Comparison of ENCODE assay signal across 26 mouse cellular contexts in the genomic region with DNA sequence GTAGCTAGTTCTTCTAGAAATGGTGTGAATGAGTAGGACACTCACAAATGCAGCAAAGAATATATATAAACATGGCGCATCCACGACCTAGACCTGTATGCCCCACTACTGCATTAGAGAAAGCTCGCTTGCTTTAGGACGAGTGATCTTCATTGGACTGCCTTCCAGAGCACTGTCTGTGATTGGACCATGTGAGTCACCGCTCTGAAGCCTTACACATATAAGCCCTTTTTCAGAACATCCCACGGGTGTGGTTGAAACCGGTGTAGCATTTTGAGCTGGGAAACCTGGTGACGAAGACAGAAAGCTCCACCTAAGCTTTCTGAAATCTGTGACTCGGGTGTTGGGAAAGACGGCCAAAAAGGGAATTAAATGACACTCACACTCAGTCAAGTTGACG. TPM values are rescaled to one million over a fixed set of nuclear protein-coding genes. Genes with fewer than 3 reads are reported as not detected.
DNase-seq lines count a peak whose midpoint lies in the region; ATAC-seq and TF ChIP-seq lines count a peak whose summit lies in the region.
"Had no signal": no experiment of that assay in that cellular context is flagged by ENCODE, and none has a peak within 500 bp of the region (broad histone marks: within the 10 kb centered on the region; RNA-seq: fewer than 3 reads in every experiment).

No protein-coding gene starts in this region.

- H3K4me2 ChIP-seq in CH12.LX (ENCODE audit: insufficient read depth, low read depth, poor library complexity, severe bottlenecking) = peak overlapping the region; percentile 100
- H3K4me2 ChIP-seq: embryonic facial prominence, embryonic 12.5 days; forebrain, embryonic 12.5 days; forebrain, embryonic 15.5 days; heart, embryonic 12.5 days; heart, embryonic 15.5 days; hindbrain, embryonic 15.5 days had no signal

- H3K27ac ChIP-seq in CH12.LX (ENCODE audit: insufficient read depth, low read depth) = no peak overlapping the region
- H3K27ac ChIP-seq: embryonic facial prominence, embryonic 12.5 days; forebrain, embryonic 12.5 days; forebrain, embryonic 15.5 days; gastrocnemius, adult 2 months; heart, embryonic 15.5 days; hindbrain, embryonic 15.5 days had no signal

- no peak for TF ChIP-seq EP300 in CH12.LX (IDR thresholded peaks at IDR 0.05; ENCODE audit: low read length)

- TF ChIP-seq RAD21 in CH12.LX (IDR thresholded peaks at IDR 0.05; ENCODE audit: low read depth, low read length) = no peak

- no peak for TF ChIP-seq CTCF in CH12.LX (conservative IDR thresholded peaks at IDR 0.05 in 1 of 2, IDR thresholded peaks at IDR 0.05 in 1 of 2; ENCODE audit: low read depth in 2 of 2, low read length in 2 of 2)

- H3K27me3 ChIP-seq in CH12.LX (replicated peaks) = no peaks in the 10 kb centered on the region
- H3K27me3 ChIP-seq: embryonic facial prominence, embryonic 12.5 days; forebrain, embryonic 12.5 days; forebrain, embryonic 15.5 days; heart, embryonic 12.5 days; heart, embryonic 15.5 days; hindbrain, embryonic 15.5 days had no signal

- DNase-seq in frontal cortex, postnatal 14 days (ENCODE audit: low spot score in 2 of 2) = no peak
- DNase-seq in CD4-positive helper T cell, adult 2 months (ENCODE audit: low read depth, low spot score) = peak; percentile 12
- DNase-seq in CH12.LX (ENCODE audit: extremely low read depth) = no peak
- no peak for DNase-seq in cerebellum, adult 11-12 months
- no peak for DNase-seq in layer of hippocampus, postnatal 14 days (ENCODE audit: low spot score in 2 of 2)
- DNase-seq in spleen, adult 18-20 months = no peak
- DNase-seq: adrenal gland, postnatal 10 days; adrenal gland, postnatal 36 days; cerebellum, adult 11 months; cerebellum, adult 8-10 months; cerebellum, postnatal 10 days; gastrocnemius, adult 2 months; gastrocnemius, postnatal 14 days; heart, adult 18-20 months; heart, postnatal 10 days; heart, postnatal 4 days; kidney, adult 18-20 months had no signal

- H3K9me3 ChIP-seq in CH12.LX (replicated peaks; ENCODE audit: low read length) = no peaks in the 10 kb centered on the region
- H3K9me3 ChIP-seq: embryonic facial prominence, embryonic 12.5 days; forebrain, embryonic 12.5 days; forebrain, embryonic 15.5 days; heart, embryonic 12.5 days; heart, embryonic 15.5 days; hindbrain, embryonic 15.5 days had no signal

- dilution Hi-C loops in CH12.LX (cut with MboI; ENCODE audit: extremely low pct_ligation_motif_present, extremely low pct_unique_long_range_greater_than_20kb, low sequenced_read_pairs) = no loop called here

- H3K9ac ChIP-seq in CH12.LX (ENCODE audit: insufficient read depth, low read depth) = peak overlapping the region; percentile 53; the same call in 1 of the 2 replicates
- H3K9ac ChIP-seq: embryonic facial prominence, embryonic 12.5 days; forebrain, embryonic 12.5 days; forebrain, embryonic 15.5 days; heart, embryonic 12.5 days; heart, embryonic 15.5 days; hindbrain, embryonic 15.5 days had no signal

- in situ Hi-C loops in CH12.LX (cut with MboI; ENCODE audit: low pct_ligation_motif_present, low pct_unique_long_range_greater_than_20kb, low sequenced_read_pairs) = no loop called here

- peak; percentile 92 for ATAC-seq in frontal cortex, adult (ENCODE audit: low TSS enrichment)
- peak; percentile 28 for ATAC-seq in inflammation-experienced regulatory T-cells, adult 6 months
- ATAC-seq: forebrain, embryonic 15.5 days had no signal

- H3K4me3 ChIP-seq in CH12.LX (replicated peaks in 1 of 3; ENCODE audit: low read depth in 2 of 3, low read length in 2 of 3, poor library complexity in 1 of 3) = no peak overlapping the region
- H3K4me3 ChIP-seq: embryonic facial prominence, embryonic 12.5 days; erythroblast, embryonic 14.5 days; forebrain, embryonic 12.5 days; forebrain, embryonic 15.5 days; gastrocnemius, adult 2 months; heart, embryonic 12.5 days; heart, embryonic 15.5 days; hindbrain, embryonic 15.5 days had no signal

- no peaks in the 10 kb centered on the region for H3K79me2 ChIP-seq in CH12.LX (replicated peaks; ENCODE audit: control insufficient read depth, extremely low read depth, insufficient read depth, poor library complexity, severe bottlenecking)

- peaks cover 8 to 24% of the 10 kb centered on the region in 2 experiments for H3K4me1 ChIP-seq in CH12.LX (ENCODE audit: control insufficient read depth in 1 of 2, insufficient read depth in 2 of 2)
- H3K4me1 ChIP-seq: forebrain, embryonic 15.5 days; hindbrain, embryonic 15.5 days had no signal

- TF ChIP-seq POLR2A in CH12.LX (IDR thresholded peaks at IDR 0.05; ENCODE audit: low read depth, low read length) = no peak

- H3K36me3 ChIP-seq in CH12.LX (replicated peaks in 1 of 2; ENCODE audit: control insufficient read depth in 1 of 2, insufficient read depth in 1 of 2, low read length in 1 of 2) = no peaks in the 10 kb centered on the region
- H3K36me3 ChIP-seq: embryonic facial prominence, embryonic 12.5 days; forebrain, embryonic 12.5 days; forebrain, embryonic 15.5 days; heart, embryonic 12.5 days; heart, embryonic 15.5 days; hindbrain, embryonic 15.5 days had no signal

TF ChIP-seq in CH12.LX, 34 proteins besides CTCF, POLR2A, EP300 and RAD21:
- TF ChIP-seq JUN (IDR thresholded peaks at IDR 0.05; ENCODE audit: insufficient read depth, low read depth, low read length) (no peak), TBP (conservative IDR thresholded peaks at IDR 0.05; ENCODE audit: low read depth, low read length) (0 out of 2 replicates have a peak, but pooled peaks have one; percentile 39)

RNA-seq across cellular contexts. Expression of gene Perp, which starts 16.0 kb away (rescaled TPM):
- total RNA-seq in CH12.LX (2012; rRNA removed) = 0.38 and 0.51 TPM in 2 replicates
- total RNA-seq in CH12.LX (2014; rRNA removed) = not detected in 2 replicates
- polyA plus RNA-seq in CH12.LX (2012; ENCODE audit: insufficient read length, low read depth) = 0.16 TPM in 1 of 2 replicates, not detected in the other
- polyA plus RNA-seq in inflammation-experienced regulatory T-cells, adult 6 months (2017; shearing (Covaris generic)) = 1 to 10 TPM in 1 of 3 experiments, under 1 TPM in 2; 0.68 to 6.9 (median 0.69) TPM
- total RNA-seq in layer of hippocampus, postnatal 14 days (2021) = 1 to 10 TPM; 3.6 to 6.0 TPM
- polyA plus RNA-seq: erythroblast, embryonic 14.5 days had no signal
